Mouse (Mus musculus): Measurements from ENCODE around the gene Ddx41.

DNA sequence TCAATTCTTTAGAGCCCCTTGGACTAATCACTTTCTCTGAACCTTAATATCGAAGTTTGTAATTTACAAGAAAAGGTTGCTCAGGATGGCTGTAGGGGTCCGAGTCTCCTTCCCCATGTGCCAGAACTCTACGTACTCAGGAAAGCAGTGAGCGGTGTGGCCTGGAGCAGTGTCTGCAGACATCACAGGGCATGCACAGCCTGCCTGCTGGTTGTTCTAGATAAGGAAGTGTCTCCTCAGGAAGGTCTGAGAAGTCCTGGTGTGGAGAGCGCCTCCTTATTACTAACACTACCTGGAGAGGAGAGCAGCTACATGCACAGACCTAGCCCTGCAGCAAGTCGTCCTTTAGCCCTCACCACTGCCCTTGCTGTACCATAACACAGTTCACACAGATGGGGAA is 8.3 kb upstream of the Ddx41 start:
- TF ChIP-seq CTCF (IDR thresholded peaks at IDR 0.05; ENCODE audit: control insufficient read depth, insufficient read depth, insufficient replicate concordance, low read depth, low read length) = no peak
- no peak for TF ChIP-seq POLR2A (IDR thresholded peaks at IDR 0.05; ENCODE audit: control insufficient read depth, low read depth, low read length)

Data from testis, adult 2 months (tissue).